Mouse (Mus musculus) lung, embryonic 16.5 days (tissue): ENCODE data around the gene Zdhhc19. TPM values are rescaled to one million over a fixed set of nuclear protein-coding genes. Genes with fewer than 3 reads are reported as not detected.

Source experiments
- ATAC-seq: fragments of 200-750 bp; cut with Nextera tagmentation; 2 replicates; pipeline ENCODE4 v1.8.0; 2017; ENCODE audit warnings: low read depth, mild to moderate bottlenecking, moderate library complexity
- H3K27ac ChIP-seq: fragments of 300-500 bp; sonication (generic); 2 replicates; pipeline ENCODE4 v1.5.1; 2014; ENCODE audit warnings: mild to moderate bottlenecking, control low read depth, low read length
- H3K27me3 ChIP-seq: fragments of 300-500 bp; sonication (generic); 2 replicates; pipeline ENCODE4 v1.6.1; 2014; ENCODE audit warnings: low read depth, low read length, mixed read lengths; ENCODE audit not compliant: control insufficient read depth, insufficient read depth
- H3K36me3 ChIP-seq: fragments of 300-500 bp; sonication (generic); 2 replicates; pipeline ENCODE4 v1.6.1; 2014; ENCODE audit warnings: low read length; ENCODE audit not compliant: control insufficient read depth, insufficient read depth
- H3K4me1 ChIP-seq: fragments of 300-500 bp; sonication (generic); replicated peaks from 2 replicates; pipeline ENCODE4 v1.6.1; 2014; ENCODE audit warnings: low read length, mixed read lengths; ENCODE audit not compliant: control insufficient read depth, insufficient read depth
- H3K4me2 ChIP-seq: fragments of 300-500 bp; sonication (generic); 2 replicates; pipeline ENCODE4 v1.6.1; 2014; ENCODE audit warnings: low read depth, low read length, control low read depth
- H3K4me3 ChIP-seq: fragments of 300-500 bp; sonication (generic); 2 replicates; pipeline ENCODE4 v1.5.1; 2014; ENCODE audit warnings: mild to moderate bottlenecking, low read length, control low read depth
- H3K9ac ChIP-seq: fragments of 300-500 bp; sonication (generic); 2 replicates; pipeline ENCODE4 v1.6.1; 2014; ENCODE audit warnings: low read length, control low read depth
- H3K9me3 ChIP-seq: fragments of 300-500 bp; sonication (generic); 2 replicates; pipeline ENCODE4 v1.6.1; 2016; ENCODE audit warnings: low read length; ENCODE audit not compliant: control insufficient read depth
- WGBS: fragments of 180-500 bp; shearing (Covaris S2); extraction: QIAGEN DNeasy Blood & Tissue Kit; methylation state at CpG from one replicate; pipeline ENCODE4 v1.1.7; 2014; 5-methylcytosine and 5-hydroxymethylcytosine counted together
- polyA plus RNA-seq: library from polyadenylated mRNA; unstranded; fragments of >200 nt; fragmentation: Nextera tagmentation; extraction: Ambion mirVana; gene quantifications from 2 replicates; pipeline ENCODE4 v1.2.1, GENCODE M21; 2015

Gene Zdhhc19
- polyA plus RNA-seq, 1 experiment from 2014 or later, result not detected

GRCm38 (mm10) chr16:32501459-32501858 is 5.4 kb downstream of the Zdhhc19 start:
- ATAC-seq, result no peak
- Histone ChIP-seq H3K27me3 (no peaks in the 10 kb centered on the region), H3K9me3 (no peaks in the 10 kb centered on the region), H3K36me3 (no peaks in the 10 kb centered on the region), H3K4me2 (no peak overlapping the region), H3K9ac (no peak overlapping the region), H3K27ac (no peak overlapping the region), H3K4me1 (no peaks in the 10 kb centered on the region; the same call in 1 of the 2 replicates), H3K4me3 (no peak overlapping the region)
- WGBS, result 63% methylated on average over 7 of the region's 7 CpGs

- no peak overlapping the region for H3K27ac ChIP-seq
- H3K27me3 ChIP-seq, result no peaks in the 10 kb centered on the region
- H3K4me2 ChIP-seq, result no peak overlapping the region
- H3K9ac ChIP-seq, result no peak overlapping the region
- H3K9me3 ChIP-seq, result no peaks in the 10 kb centered on the region
- H3K4me3 ChIP-seq, result no peak overlapping the region
- no peak for ATAC-seq
- no peaks in the 10 kb centered on the region for H3K36me3 ChIP-seq
- whole genome bisulfite sequencing, result 80% methylated on average over 12 of the region's 12 CpGs
- H3K4me1 ChIP-seq, result no peaks in the 10 kb centered on the region; the same call in 1 of the 2 replicates
Observed at GRCm38 (mm10) chr16:32502621-32503335, 6.7 kb downstream of the Zdhhc19 start.

- H3K4me3 ChIP-seq, result no peak overlapping the region
- WGBS, result 67% methylated on average over 6 of the region's 6 CpGs
- H3K36me3 ChIP-seq, result no peaks in the 10 kb centered on the region
- H3K4me2 ChIP-seq, result no peak overlapping the region
- no peaks in the 10 kb centered on the region; the same call in 1 of the 2 replicates for H3K4me1 ChIP-seq
- H3K27me3 ChIP-seq, result no peaks in the 10 kb centered on the region
- no peak overlapping the region for H3K9ac ChIP-seq
- H3K9me3 ChIP-seq, result no peaks in the 10 kb centered on the region
- ATAC-seq, result no peak
- no peak overlapping the region for H3K27ac ChIP-seq
Observed at GRCm38 (mm10) chr16:32503633-32504032, 7.6 kb downstream of the Zdhhc19 start.

GRCm38 (mm10) chr16:32506298-32506697 is 10.2 kb downstream of the Zdhhc19 start:
- Histone ChIP-seq H3K36me3 (no peaks in the 10 kb centered on the region), H3K4me2 (no peak overlapping the region), H3K27me3 (no peaks in the 10 kb centered on the region), H3K9ac (no peak overlapping the region), H3K4me3 (no peak overlapping the region), H3K9me3 (no peaks in the 10 kb centered on the region), H3K27ac (no peak overlapping the region), H3K4me1 (peaks cover 19% of the 10 kb centered on the region)
- no peak for ATAC-seq
- 74% methylated on average over 8 of the region's 8 CpGs for WGBS

- peaks cover 22% of the 10 kb centered on the region for H3K4me1 ChIP-seq
- ATAC-seq, result no peak
- 76% methylated on average over 7 of the region's 7 CpGs for WGBS
- H3K4me2 ChIP-seq, result no peak overlapping the region
- H3K36me3 ChIP-seq, result no peaks in the 10 kb centered on the region
- H3K9ac ChIP-seq, result no peak overlapping the region
- no peaks in the 10 kb centered on the region for H3K27me3 ChIP-seq
- no peaks in the 10 kb centered on the region for H3K9me3 ChIP-seq
- H3K27ac ChIP-seq, result no peak overlapping the region
- no peak overlapping the region for H3K4me3 ChIP-seq
Observed at GRCm38 (mm10) chr16:32506868-32507267, 10.8 kb downstream of the Zdhhc19 start.

- Histone ChIP-seq H3K27ac (no peak overlapping the region; the same call in 1 of the 2 replicates), H3K36me3 (no peaks in the 10 kb centered on the region), H3K4me2 (no peak overlapping the region), H3K9me3 (no peaks in the 10 kb centered on the region), H3K9ac (no peak overlapping the region), H3K4me1 (peaks cover 22% of the 10 kb centered on the region), H3K27me3 (no peaks in the 10 kb centered on the region), H3K4me3 (no peak overlapping the region)
- ATAC-seq, result no peak
- 21% methylated on average over 9 of the region's 9 CpGs for WGBS
Observed at GRCm38 (mm10) chr16:32507407-32507806, 11.3 kb downstream of the Zdhhc19 start.

GRCm38 (mm10) chr16:32508035-32508434 is 12.0 kb downstream of the Zdhhc19 start:
- WGBS, result 67% methylated on average over 5 of the region's 5 CpGs
- no peak overlapping the region for H3K9ac ChIP-seq
- H3K36me3 ChIP-seq, result no peaks in the 10 kb centered on the region
- peaks cover 25% of the 10 kb centered on the region for H3K4me1 ChIP-seq
- no peak overlapping the region for H3K4me3 ChIP-seq
- H3K9me3 ChIP-seq, result no peaks in the 10 kb centered on the region
- H3K27ac ChIP-seq, result peak overlapping the region; percentile 86
- H3K27me3 ChIP-seq, result no peaks in the 10 kb centered on the region
- no peak for ATAC-seq
- no peak overlapping the region for H3K4me2 ChIP-seq

- Histone ChIP-seq H3K27ac (peak overlapping the region; percentile 86), H3K9ac (no peak overlapping the region), H3K36me3 (no peaks in the 10 kb centered on the region), H3K4me3 (no peak overlapping the region), H3K9me3 (no peaks in the 10 kb centered on the region), H3K27me3 (no peaks in the 10 kb centered on the region), H3K4me1 (peaks cover 27% of the 10 kb centered on the region), H3K4me2 (no peak overlapping the region)
- WGBS, result 43% methylated on average over 3 of the region's 3 CpGs
- ATAC-seq, result peak; percentile 64
Observed at GRCm38 (mm10) chr16:32508506-32509065, 12.5 kb downstream of the Zdhhc19 start.

GRCm38 (mm10) chr16:32509066-32509942 is 13.2 kb downstream of the Zdhhc19 start:
- Histone ChIP-seq H3K4me2 (no peak overlapping the region), H3K4me3 (no peak overlapping the region), H3K36me3 (no peaks in the 10 kb centered on the region), H3K4me1 (peaks cover 28% of the 10 kb centered on the region), H3K27me3 (no peaks in the 10 kb centered on the region), H3K9ac (peak overlapping the region; percentile 34), H3K9me3 (no peaks in the 10 kb centered on the region), H3K27ac (peak overlapping the region; percentile 86)
- peak; percentile 78 for ATAC-seq
- WGBS, result 23% methylated on average over 9 of the region's 9 CpGs
